Mouse (Mus musculus) MEL-GATA-1-ER (cell line): ENCODE measurements at regions not wholly inside any gene's neighbourhood (a gene's known extent, or its start where the extent isn't known, plus 50 kb on each side); places are given as distances from the start of the nearest gene placed in this dataset.
"Not testable (repeated sequence)": the region's sequence is repeated elsewhere in the genome, so short reads cannot be mapped to it uniquely, and the experiment has no call there.

ENCODE experiments used
- DNase-seq: peaks from one replicate; pipeline ENCODE4 v3.0.0-alpha.2; 2012; ENCODE audit warnings: low read depth; ENCODE audit errors: extremely low read depth

DNA sequence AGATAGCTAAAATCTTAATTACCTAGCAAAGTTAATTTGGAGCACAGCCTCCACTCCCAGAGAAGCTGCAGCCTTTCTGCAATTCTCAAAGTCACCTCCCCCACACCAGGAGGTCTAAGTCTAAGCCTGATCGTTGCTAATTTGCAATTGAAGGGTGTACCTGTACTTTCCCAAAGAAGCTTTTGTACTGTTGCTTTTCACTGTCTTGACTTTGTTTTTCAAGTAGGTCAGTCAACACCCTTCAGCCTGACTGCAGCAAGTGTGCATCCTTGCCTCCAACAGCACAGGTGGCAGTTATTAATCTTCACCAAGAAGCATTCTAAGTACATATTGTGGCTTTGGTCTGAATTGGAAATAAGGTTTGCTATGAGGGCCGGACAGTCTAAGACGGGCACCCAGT lies 91.7 kb upstream of the Slc22a30 start:
- not testable (repeated sequence) for DNase-seq

DNA sequence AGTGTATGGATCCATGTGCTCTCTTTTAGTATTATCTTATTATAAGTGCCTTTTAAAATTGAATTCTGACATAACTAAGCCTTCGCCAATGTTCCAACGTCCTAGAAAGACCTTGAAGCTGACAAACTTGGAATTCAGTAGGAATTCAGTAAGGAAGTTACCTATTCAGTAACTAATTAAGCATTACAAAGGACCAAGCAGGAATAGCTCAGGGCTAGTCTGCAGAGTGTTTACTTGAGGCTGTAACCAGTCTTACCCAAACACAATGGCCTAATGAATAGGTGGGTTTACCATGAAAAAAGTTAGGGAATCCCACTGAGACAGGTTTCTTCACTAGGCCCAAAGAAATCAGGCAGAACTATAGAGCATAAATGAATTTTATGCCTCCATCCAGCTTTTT lies 92.6 kb upstream of the Slc22a30 start:
- DNase-seq, result not testable (repeated sequence)

DNA sequence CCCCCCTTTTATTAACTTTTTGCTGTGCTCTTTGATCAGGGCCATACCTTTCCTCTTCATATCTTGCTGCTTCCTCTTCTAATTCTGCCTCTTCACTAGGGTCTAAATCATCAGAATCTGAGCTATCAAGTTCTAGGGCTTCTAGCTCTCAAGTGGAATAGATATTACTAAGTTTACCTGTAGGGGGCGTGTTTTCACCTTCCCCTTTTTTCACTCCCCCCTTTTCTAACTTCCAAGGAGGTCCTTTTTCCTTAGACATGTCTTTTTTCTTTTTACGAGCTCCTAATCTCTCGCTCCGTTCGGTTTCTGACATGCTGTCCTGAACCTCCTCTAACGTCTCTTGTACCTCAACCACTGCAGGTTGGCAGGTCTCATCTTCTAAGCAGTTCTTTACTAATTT lies 73.3 kb upstream of the Slc22a8 start:
- peak; percentile 36 for DNase-seq

DNA sequence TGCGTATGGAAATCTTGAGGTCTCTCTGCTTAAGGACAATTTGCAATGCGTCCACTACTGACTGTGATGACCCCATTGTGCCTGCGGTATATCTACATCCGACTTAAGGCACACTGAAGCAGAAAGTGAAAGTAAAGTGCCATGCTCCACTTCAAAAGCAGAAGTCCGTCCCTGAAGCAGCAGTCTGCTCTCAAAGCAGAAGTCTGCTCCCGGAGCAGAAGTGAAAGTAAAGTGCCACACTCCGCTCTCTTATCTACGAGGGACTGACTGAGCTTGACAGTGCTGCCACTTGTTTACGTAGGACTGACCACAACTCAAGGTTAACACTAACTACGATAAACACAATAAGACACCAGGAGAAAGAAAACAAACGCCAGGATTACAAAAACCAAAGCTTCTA lies 72.8 kb upstream of the Slc22a8 start:
- peak; percentile 93 for DNase-seq

DNA sequence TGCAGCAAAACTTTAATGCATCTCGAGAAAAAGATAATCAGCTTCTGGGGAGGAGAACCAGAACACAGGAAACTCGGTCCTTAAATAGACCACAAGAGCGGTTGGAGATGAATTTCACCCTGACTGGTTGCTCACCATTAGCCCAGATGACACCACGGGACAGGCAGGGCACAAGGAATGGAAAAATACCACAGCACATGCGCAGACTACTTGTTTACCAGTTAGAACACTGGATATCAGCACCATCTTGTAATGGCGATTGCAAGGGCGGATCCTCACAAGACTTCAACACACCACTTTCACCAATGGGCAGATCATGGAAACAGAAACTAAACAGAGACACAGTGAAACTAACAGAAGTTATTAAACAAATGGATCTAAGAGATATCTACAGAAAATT lies 72.1 kb upstream of the Slc22a8 start:
- peak; percentile 24 for DNase-seq

DNA sequence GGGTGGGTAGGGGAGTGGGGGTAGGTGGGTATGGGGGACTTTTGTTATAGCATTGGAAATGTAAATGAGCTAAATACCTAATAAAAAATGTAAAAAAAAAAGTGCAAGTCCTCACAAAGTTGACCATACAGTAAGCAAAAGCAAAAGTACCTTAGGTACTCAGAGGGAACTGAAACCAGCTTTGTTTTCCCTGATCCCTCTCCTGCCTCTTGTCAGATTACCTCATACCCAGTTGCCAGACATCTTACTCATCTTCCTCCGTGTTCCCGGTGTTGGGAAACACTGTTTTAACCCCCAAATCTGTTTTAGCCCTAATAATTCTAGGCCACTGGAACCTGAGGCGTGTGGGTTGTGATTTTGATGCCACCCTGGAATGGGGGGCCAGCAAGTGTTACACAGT lies 56.5 kb upstream of the Slc22a8 start:
- DNase-seq, result no peak

DNA sequence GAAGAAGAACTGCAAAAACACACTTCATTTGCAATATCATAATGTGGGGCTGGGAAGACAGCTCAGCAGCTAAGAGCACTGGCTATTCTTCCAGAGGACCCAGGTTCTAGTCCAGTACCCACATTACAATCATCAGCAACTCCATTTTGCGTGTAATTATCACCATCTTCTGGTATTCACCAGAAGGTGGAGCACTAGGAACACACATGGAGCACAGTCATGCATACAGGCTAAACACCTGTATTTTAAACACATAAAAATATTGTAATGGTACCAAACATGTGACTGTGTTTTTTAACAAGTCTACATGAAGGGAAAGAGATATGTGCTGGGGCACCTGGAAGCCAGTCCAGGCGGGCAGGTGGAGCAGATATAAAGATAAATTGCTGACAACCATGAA lies 55.0 kb upstream of the Slc22a8 start:
- DNase-seq, result peak; percentile 5
